Mouse (Mus musculus): ENCODE data around the gene Mipol1. TPM values are rescaled to one million over a fixed set of nuclear protein-coding genes. Genes with fewer than 3 reads are reported as not detected.

The Mipol1 gene
- polyA plus RNA-seq, 1 experiment from 2014 or later: 5.6 TPM

DNA sequence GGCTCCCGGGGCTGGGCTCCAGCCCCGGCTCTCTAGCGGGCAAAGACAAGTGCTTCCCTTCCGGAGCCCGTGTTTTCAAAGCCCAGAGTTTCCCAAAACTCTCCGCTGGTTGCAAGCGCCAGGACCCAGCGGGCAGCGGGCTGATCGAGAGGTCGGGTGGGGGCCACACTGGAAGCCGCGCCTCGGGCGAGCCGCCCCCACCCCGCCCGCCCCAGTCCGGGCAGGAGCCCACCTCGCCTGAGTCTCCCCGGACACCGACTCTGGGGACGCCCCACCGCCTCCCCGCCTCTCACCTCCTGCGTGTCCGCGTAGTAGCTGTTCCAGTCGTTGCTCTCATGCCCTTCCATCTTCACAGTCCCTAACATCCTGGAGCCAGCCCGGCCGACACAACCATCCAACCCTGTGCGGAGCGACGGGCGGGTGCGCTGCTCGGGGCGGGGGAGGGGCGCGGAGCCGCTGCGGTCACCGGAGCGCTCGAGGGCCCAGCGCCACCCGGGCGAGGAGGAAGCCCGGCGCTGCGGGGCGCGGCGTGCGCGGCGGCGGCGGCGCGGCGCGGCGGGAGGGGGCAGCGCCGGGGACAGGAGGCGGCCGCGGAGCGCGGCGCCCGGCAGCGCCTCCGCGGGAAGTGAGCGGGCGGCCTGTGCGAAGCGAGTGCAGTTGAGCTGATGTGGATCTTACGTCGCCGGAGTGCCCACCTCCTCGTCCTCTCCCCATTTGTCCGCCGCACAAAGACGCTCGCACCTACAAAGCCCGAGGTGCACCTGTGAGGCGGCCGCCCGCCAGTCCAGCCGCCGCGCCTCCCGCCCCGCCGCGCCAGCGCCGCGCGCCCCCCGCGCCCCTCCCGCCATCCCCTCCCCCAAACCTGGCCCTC lies 315.4 kb downstream of the Mipol1 start:
- Histone ChIP-seq H3K9me3 (ENCODE audit: control insufficient read depth, low read length) (peaks cover 5% of the 10 kb centered on the region; the same call in 1 of the 2 replicates), H3K9ac (ENCODE audit: low read depth, low read length) (0 out of 2 replicates have a peak overlapping the region, but pooled peaks have one; percentile 41), H3K27ac (ENCODE audit: low read depth, low read length) (no peak overlapping the region), H3K4me3 (ENCODE audit: low read length) (peak overlapping the region; percentile 46), H3K4me2 (ENCODE audit: low read length) (peak overlapping the region; percentile 72), H3K36me3 (ENCODE audit: control insufficient read depth, insufficient read depth, low read length) (no peaks in the 10 kb centered on the region), H3K4me1 (ENCODE audit: control insufficient read depth, insufficient read depth, low read depth, low read length) (peaks cover 10% of the 10 kb centered on the region), H3K27me3 (replicated peaks; ENCODE audit: control insufficient read depth, insufficient read depth, low read length) (peaks cover 74% of the 10 kb centered on the region)
- ATAC-seq: 0 out of 2 replicates have a peak, but pooled peaks have one; percentile 37
- WGBS: under 1% methylated on average over 78 of the region's 106 CpGs

Other genes starting within 250 kb of the Mipol1 start
- gene Slc25a21, start 33.0 kb upstream of the Mipol1 start, polyA plus RNA-seq (2015; fragmentation: Nextera tagmentation; extraction: Ambion mirVana): 0.10 and 0.20 TPM in 2 replicates
- 23.2 and 25.3 TPM in 2 replicates for gene Prps1l3, start within 50 bp of the Mipol1 start, polyA plus RNA-seq (2015; fragmentation: Nextera tagmentation; extraction: Ambion mirVana)

Data from hindbrain, embryonic 16.5 days (tissue).